Mouse (Mus musculus): ENCODE measurements at regions not wholly inside any gene's neighbourhood (a gene's known extent, or its start where the extent isn't known, plus 50 kb on each side); places are given as distances from the start of the nearest gene placed in this dataset.

- no peak for DNase-seq (ENCODE audit: low read depth)
These were observed 55.0 kb upstream of the Gm11084 start for GRCm38 (mm10) chr2:73041475-73041874.

- DNase-seq (ENCODE audit: low read depth), result peak; percentile 64
These were observed 53.5 kb upstream of the Gm11084 start for GRCm38 (mm10) chr2:73040031-73040430.

DNA sequence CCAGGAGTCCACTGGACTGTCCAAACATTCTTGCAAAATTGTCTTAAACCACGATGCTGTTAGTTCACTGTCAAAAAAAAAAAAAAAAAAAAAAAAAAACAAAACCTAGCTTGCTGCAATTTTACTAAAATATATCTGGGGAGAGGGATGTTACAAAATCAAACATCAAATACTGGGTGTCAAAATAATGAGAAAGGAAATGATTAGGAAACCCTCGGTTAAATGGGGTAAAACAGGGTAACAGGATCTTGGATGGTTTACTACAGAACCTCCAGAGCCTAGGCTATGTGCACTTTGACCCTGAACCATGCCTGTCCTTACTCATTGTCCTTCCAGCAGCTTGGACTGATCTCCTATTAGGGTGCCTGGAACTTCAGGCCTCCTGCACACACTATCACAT is 52.8 kb upstream of the Gm11084 start:
- peak; percentile 79 for DNase-seq (ENCODE audit: low read depth)

- no peak for DNase-seq (ENCODE audit: low read depth)
These were observed 51.8 kb upstream of the Gm11084 start for GRCm38 (mm10) chr2:73038290-73038732.

DNA sequence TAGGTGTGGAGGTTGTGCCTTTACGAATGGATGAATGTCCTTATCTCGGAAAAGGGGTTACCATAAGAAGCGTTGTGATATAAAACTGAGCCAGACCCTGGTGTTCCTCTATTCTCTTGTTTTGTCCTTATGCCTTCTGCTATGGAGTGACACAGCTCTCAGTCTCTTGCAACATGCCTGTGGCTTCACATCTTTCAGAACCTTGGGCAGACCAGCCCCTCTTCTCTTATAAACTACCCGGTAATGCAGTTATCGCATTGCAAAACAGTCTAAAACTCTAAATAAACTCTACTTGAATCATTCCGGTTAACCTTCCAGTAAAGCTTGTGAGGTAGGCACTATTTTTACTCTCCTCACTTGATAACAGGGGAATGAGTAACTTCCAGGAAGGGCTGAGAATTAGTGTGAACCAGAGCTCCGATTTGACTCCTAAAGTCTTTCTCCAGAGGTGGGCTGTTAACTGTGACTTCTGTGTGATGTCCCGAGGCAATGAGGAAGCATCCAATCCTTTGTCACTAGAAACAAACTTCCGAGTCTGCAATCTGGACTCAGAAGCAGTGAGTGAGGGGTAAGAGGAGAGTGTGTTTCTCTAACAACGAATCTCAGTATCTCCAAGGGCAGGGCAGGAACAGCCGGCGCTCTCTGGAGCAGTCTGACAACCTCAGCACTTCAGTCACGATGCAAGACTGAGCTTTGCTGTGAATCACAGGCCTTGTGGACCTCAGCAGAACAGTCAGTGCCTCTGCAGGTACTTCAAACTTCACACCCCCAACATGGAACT is 50.9 kb upstream of the Gm11084 start:
- peak; percentile 77 for DNase-seq (ENCODE audit: low read depth)

Data from 416B (cell line).